ENCODE assay signal across 15 mouse cellular contexts in the genomic region with DNA sequence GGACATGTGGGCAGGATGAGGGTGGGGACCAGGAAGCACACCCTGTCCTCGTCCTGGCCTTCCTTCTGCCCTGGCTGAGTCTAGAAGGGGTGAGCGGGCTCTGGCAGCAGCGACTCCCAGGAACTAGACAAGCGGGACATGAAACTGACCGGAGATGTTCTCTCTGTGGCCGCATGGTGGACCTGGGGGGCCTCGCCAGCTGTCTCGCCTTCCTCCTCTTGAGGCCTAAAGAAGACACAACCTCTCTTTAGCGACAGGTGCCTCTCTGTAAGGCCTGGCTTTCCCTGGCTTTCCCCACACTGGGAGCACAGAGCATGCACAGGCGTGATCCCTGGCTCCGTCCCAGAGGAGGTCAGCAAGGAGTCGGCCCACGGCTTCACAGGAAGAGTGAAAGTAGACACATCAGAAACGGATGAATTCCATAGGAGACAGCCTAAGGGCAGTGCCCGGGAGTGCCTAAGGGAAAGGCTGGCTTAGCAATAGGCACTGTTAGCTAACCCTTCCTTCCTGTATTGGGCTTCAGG.
DNase-seq lines count a peak whose midpoint lies in the region; TF ChIP-seq lines count a peak whose summit lies in the region.
"Had no signal": no experiment of that assay in that cellular context is flagged by ENCODE, and none has a peak within 500 bp of the region (broad histone marks: within the 10 kb centered on the region; RNA-seq: fewer than 3 reads in every experiment).

No protein-coding gene starts in this region.

- H3K36me3 ChIP-seq in kidney, adult 2 months (ENCODE audit: control insufficient read depth, insufficient read depth, low read length) = no peaks in the 10 kb centered on the region
- H3K36me3 ChIP-seq: embryonic facial prominence, embryonic 12.5 days had no signal

- H3K4me3 ChIP-seq in kidney, adult 2 months (ENCODE audit: insufficient read depth, low read depth, low read length) = no peak overlapping the region
- H3K4me3 ChIP-seq: embryonic facial prominence, embryonic 12.5 days had no signal

- peaks cover 10% of the 10 kb centered on the region for H3K4me1 ChIP-seq in kidney, adult 2 months (ENCODE audit: control insufficient read depth, insufficient read depth, low read length)

- H3K27ac ChIP-seq in kidney, adult 2 months (ENCODE audit: insufficient read depth, low read depth, low read length) = 0 out of 2 replicates have a peak overlapping the region, but pooled peaks have one; percentile 9
- H3K27ac ChIP-seq: embryonic facial prominence, embryonic 12.5 days; hindbrain, postnatal 0 days had no signal

- peak; percentile 42 for DNase-seq in heart, postnatal 4 days
- no peak for DNase-seq in heart, postnatal 25 days (ENCODE audit: low spot score)
- DNase-seq in 3T3-L1 (ENCODE audit: low read depth, low spot score) = peak; percentile 21
- peak; percentile 72 for DNase-seq in cerebellum, adult 11-12 months
- peak; percentile 76 for DNase-seq in kidney, adult 2 months
- no peak for DNase-seq in left cerebral cortex, postnatal 14 days (ENCODE audit: low spot score in 2 of 2)
- DNase-seq in adrenal gland, postnatal 4 days (ENCODE audit: low spot score in 2 of 2) = no peak
- no peak for DNase-seq in embryo, embryonic 9.5 days (ENCODE audit: extremely low spot score)
- DNase-seq: gastrocnemius, postnatal 14 days; liver, postnatal 0 days; right cerebral cortex, postnatal 25 days; thymus, postnatal 36 days had no signal

- TF ChIP-seq CTCF in kidney, adult 2 months (conservative IDR thresholded peaks at IDR 0.05; ENCODE audit: insufficient read depth, insufficient read length, low read depth, low read length) = no peak

- intact Hi-C loops in heart, postnatal 25 days (cut with DNase I) = loop anchor here (10.0 kb wide), 1 partner anchor 193 kb away; a partner anchor contains a TSS
- intact Hi-C loops in left cerebral cortex, postnatal 14 days (cut with DNase I) = loop anchor here (5.0 to 10.0 kb wide), 2 partner anchors 100 to 323 kb away; no protein-coding TSS in a partner anchor

- no peak for TF ChIP-seq POLR2A in kidney, adult 2 months (IDR thresholded peaks at IDR 0.05; ENCODE audit: low read depth, low read length)

- H3K27me3 ChIP-seq in kidney, adult 2 months (replicated peaks; ENCODE audit: control insufficient read depth, insufficient read depth, low read length) = no peaks in the 10 kb centered on the region
- H3K27me3 ChIP-seq: Patski had no signal

- WGBS in kidney, adult 2 months = 43% methylated on average over 15 of the region's 15 CpGs

Comparison
In these comparisons a context has a peak if more than half of its experiments do, and no peak if none do; other contexts are left out.
1. DNase-seq: peak in heart, postnatal 4 days (single experiment), 3T3-L1 (single experiment), cerebellum, adult 11-12 months (single experiment) and kidney, adult 2 months (single experiment); none in heart, postnatal 25 days (single experiment), left cerebral cortex, postnatal 14 days (0 of 2), adrenal gland, postnatal 4 days (0 of 2) and embryo, embryonic 9.5 days (single experiment).